Mouse (Mus musculus) R1 (cell line): ENCODE measurements around the gene Slc7a1.
A peak's percentile ranks its signal among the peaks of the same experiment; 100 is the strongest.

Source experiments
- DNase-seq: peaks from one replicate; pipeline ENCODE4 v3.0.0-alpha.2; 2018; ENCODE audit warnings: low read depth, low spot score

Slc7a1 gene

GRCm38 (mm10) chr5:148369178-148369577, 30.5 kb downstream of the Slc7a1 start:
- DNase-seq: peak; percentile 88

GRCm38 (mm10) chr5:148367816-148368215, 31.9 kb downstream of the Slc7a1 start:
- no peak for DNase-seq

- DNase-seq: peak; percentile 56
Observed at GRCm38 (mm10) chr5:148366455-148366854, 33.2 kb downstream of the Slc7a1 start.

- no peak for DNase-seq
Observed at GRCm38 (mm10) chr5:148363441-148364113, 36.1 kb downstream of the Slc7a1 start.

- no peak for DNase-seq
Observed at GRCm38 (mm10) chr5:148362296-148362695, 37.4 kb downstream of the Slc7a1 start.

GRCm38 (mm10) chr5:148361759-148362010, 38.0 kb downstream of the Slc7a1 start:
- DNase-seq: no peak

GRCm38 (mm10) chr5:148360922-148361758, 38.6 kb downstream of the Slc7a1 start:
- DNase-seq: no peak

GRCm38 (mm10) chr5:148359131-148359530, 40.6 kb downstream of the Slc7a1 start:
- DNase-seq: no peak

GRCm38 (mm10) chr5:148357168-148357567, 42.5 kb downstream of the Slc7a1 start:
- DNase-seq: no peak

- DNase-seq: no peak
Observed at GRCm38 (mm10) chr5:148355822-148356221, 43.9 kb downstream of the Slc7a1 start.

GRCm38 (mm10) chr5:148354536-148354935, 45.2 kb downstream of the Slc7a1 start:
- no peak for DNase-seq

GRCm38 (mm10) chr5:148353429-148353828, 46.3 kb downstream of the Slc7a1 start:
- no peak for DNase-seq

- no peak for DNase-seq
Observed at GRCm38 (mm10) chr5:148349327-148350011, 50.2 kb downstream of the Slc7a1 start.

- DNase-seq: no peak
Observed at GRCm38 (mm10) chr5:148348153-148348552, 51.6 kb downstream of the Slc7a1 start.

- peak; percentile 74 for DNase-seq
Observed at GRCm38 (mm10) chr5:148346543-148346942, 53.2 kb downstream of the Slc7a1 start.

GRCm38 (mm10) chr5:148344374-148344773, 55.3 kb downstream of the Slc7a1 start:
- no peak for DNase-seq

- peak; percentile 54 for DNase-seq
Observed at GRCm38 (mm10) chr5:148342061-148342741, 57.5 kb downstream of the Slc7a1 start.

- no peak for DNase-seq
Observed at GRCm38 (mm10) chr5:148339126-148339525, 60.6 kb downstream of the Slc7a1 start.

- DNase-seq: peak; percentile 86
Observed at GRCm38 (mm10) chr5:148332622-148332974, 67.1 kb downstream of the Slc7a1 start.

GRCm38 (mm10) chr5:148331926-148332621, 67.6 kb downstream of the Slc7a1 start:
- no peak for DNase-seq

GRCm38 (mm10) chr5:148331229-148331776, 68.4 kb downstream of the Slc7a1 start:
- no peak for DNase-seq
